In the genomic region with DNA sequence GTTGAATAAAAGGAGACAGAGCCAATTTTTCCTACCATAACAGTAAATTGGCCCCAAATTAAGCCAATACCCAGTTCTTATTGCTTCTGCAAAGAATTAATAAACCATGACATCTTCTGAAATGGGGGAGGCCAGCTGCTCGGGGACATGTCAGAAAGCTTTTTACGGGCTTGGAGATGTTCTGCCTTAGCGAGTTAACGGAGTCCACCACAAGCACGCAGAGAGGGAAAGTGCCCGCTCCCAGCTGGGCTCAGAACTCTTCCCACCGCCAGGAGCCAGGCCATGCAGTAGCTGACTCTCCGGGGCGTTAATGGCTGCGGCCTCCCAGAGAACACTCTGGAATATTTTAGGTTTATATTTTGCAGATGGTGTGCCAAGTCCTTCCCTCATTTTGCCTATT, we compare ENCODE assay signal across 19 mouse cellular contexts.
DNase-seq lines count a peak whose midpoint lies in the region; ATAC-seq lines count a peak whose summit lies in the region.
"Had no signal": no experiment of that assay in that cellular context is flagged by ENCODE, and none has a peak within 500 bp of the region (broad histone marks: within the 10 kb centered on the region; RNA-seq: fewer than 3 reads in every experiment).

No protein-coding gene starts in this region.

- no peaks in the 10 kb centered on the region for H3K36me3 ChIP-seq in hindbrain, embryonic 11.5 days (ENCODE audit: control insufficient read depth, insufficient read depth, low read length)
- H3K36me3 ChIP-seq in hindbrain, embryonic 10.5 days, result no peaks in the 10 kb centered on the region
- no peaks in the 10 kb centered on the region for H3K36me3 ChIP-seq in embryonic facial prominence, embryonic 12.5 days
- H3K36me3 ChIP-seq in hindbrain, embryonic 16.5 days (ENCODE audit: control insufficient read depth, insufficient read depth, low read length), result no peaks in the 10 kb centered on the region
- no peaks in the 10 kb centered on the region for H3K36me3 ChIP-seq in neural tube, embryonic 14.5 days (ENCODE audit: control insufficient read depth, insufficient read depth, low read length)
- H3K36me3 ChIP-seq in heart, embryonic 11.5 days (ENCODE audit: control insufficient read depth, insufficient read depth, low read length), result no peaks in the 10 kb centered on the region
- H3K36me3 ChIP-seq in forebrain, embryonic 12.5 days (replicated peaks), result no peaks in the 10 kb centered on the region
- H3K36me3 ChIP-seq: midbrain, embryonic 13.5 days had no signal

- H3K4me2 ChIP-seq in hindbrain, embryonic 11.5 days (replicated peaks; ENCODE audit: low read depth, low read length), result no peak overlapping the region
- peak overlapping the region; percentile 19 for H3K4me2 ChIP-seq in embryonic facial prominence, embryonic 12.5 days (replicated peaks)
- no peak overlapping the region for H3K4me2 ChIP-seq in hindbrain, embryonic 16.5 days (ENCODE audit: low read length)
- H3K4me2 ChIP-seq in neural tube, embryonic 14.5 days (ENCODE audit: low read depth, low read length), result no peak overlapping the region
- no peak overlapping the region for H3K4me2 ChIP-seq in heart, embryonic 11.5 days
- H3K4me2 ChIP-seq in forebrain, embryonic 12.5 days, result no peak overlapping the region
- H3K4me2 ChIP-seq: forebrain, embryonic 13.5 days; midbrain, embryonic 13.5 days had no signal

- H3K4me1 ChIP-seq in hindbrain, embryonic 11.5 days (replicated peaks; ENCODE audit: control insufficient read depth, insufficient read depth, low read length), result no peaks in the 10 kb centered on the region
- H3K4me1 ChIP-seq in hindbrain, embryonic 10.5 days (replicated peaks), result no peaks in the 10 kb centered on the region
- peaks cover 25% of the 10 kb centered on the region for H3K4me1 ChIP-seq in embryonic facial prominence, embryonic 12.5 days
- no peaks in the 10 kb centered on the region; the same call in 1 of the 2 replicates for H3K4me1 ChIP-seq in hindbrain, embryonic 16.5 days (ENCODE audit: control insufficient read depth, insufficient read depth, low read depth, low read length)
- no peaks in the 10 kb centered on the region for H3K4me1 ChIP-seq in neural tube, embryonic 14.5 days (ENCODE audit: control insufficient read depth, insufficient read depth, low read length)
- no peaks in the 10 kb centered on the region for H3K4me1 ChIP-seq in heart, embryonic 11.5 days (ENCODE audit: control insufficient read depth, insufficient read depth, low read length)
- no peaks in the 10 kb centered on the region for H3K4me1 ChIP-seq in forebrain, embryonic 12.5 days
- H3K4me1 ChIP-seq: forebrain, embryonic 13.5 days had no signal

- no peaks in the 10 kb centered on the region for H3K9me3 ChIP-seq in hindbrain, embryonic 11.5 days (ENCODE audit: control insufficient read depth, low read length)
- no peaks in the 10 kb centered on the region for H3K9me3 ChIP-seq in hindbrain, embryonic 10.5 days
- H3K9me3 ChIP-seq in embryonic facial prominence, embryonic 12.5 days, result no peaks in the 10 kb centered on the region
- no peaks in the 10 kb centered on the region for H3K9me3 ChIP-seq in hindbrain, embryonic 16.5 days (ENCODE audit: control insufficient read depth, low read length)
- H3K9me3 ChIP-seq in neural tube, embryonic 14.5 days (ENCODE audit: control insufficient read depth, low read length), result no peaks in the 10 kb centered on the region
- H3K9me3 ChIP-seq in heart, embryonic 11.5 days (replicated peaks; ENCODE audit: control insufficient read depth, low read length), result no peaks in the 10 kb centered on the region
- H3K9me3 ChIP-seq in forebrain, embryonic 12.5 days, result no peaks in the 10 kb centered on the region
- H3K9me3 ChIP-seq: forebrain, embryonic 13.5 days; midbrain, embryonic 13.5 days had no signal

- WGBS in hindbrain, embryonic 11.5 days, result 75% methylated on average over 10 of the region's 10 CpGs
- 74% methylated on average over 10 of the region's 10 CpGs for WGBS in hindbrain, embryonic 10.5 days
- 24% methylated on average over 10 of the region's 10 CpGs for WGBS in embryonic facial prominence, embryonic 12.5 days
- 52% methylated on average over 10 of the region's 10 CpGs for WGBS in hindbrain, embryonic 16.5 days
- 33% methylated on average over 10 of the region's 10 CpGs for WGBS in neural tube, embryonic 14.5 days
- WGBS in heart, embryonic 11.5 days (ENCODE audit: insufficient replicate concordance), result 82% methylated on average over 10 of the region's 10 CpGs
- 77% methylated on average over 10 of the region's 10 CpGs for WGBS in forebrain, embryonic 12.5 days

- DNase-seq in hindbrain, embryonic 11.5 days (ENCODE audit: low spot score), result peak; percentile 6
- DNase-seq in hindbrain, embryonic 10.5 days (ENCODE audit: low spot score), result no peak
- DNase-seq in urinary bladder, adult 18-20 months (ENCODE audit: low spot score in 2 of 2), result no peak
- DNase-seq: adrenal gland, adult 2 months; cerebellum, adult 11 months; cerebellum, postnatal 36 days; heart, postnatal 4 days; kidney, postnatal 10 days; right cerebral cortex, postnatal 4 days; thymus, postnatal 36 days had no signal

- no peak for ATAC-seq in hindbrain, embryonic 11.5 days (ENCODE audit: low FRiP score)
- ATAC-seq in embryonic facial prominence, embryonic 12.5 days (ENCODE audit: insufficient number of reproducible peaks, insufficient read depth, low FRiP score, low TSS enrichment), result no peak
- peak; percentile 60 for ATAC-seq in hindbrain, embryonic 16.5 days
- peak; percentile 47; the same call in 1 of the 2 replicates for ATAC-seq in neural tube, embryonic 14.5 days (ENCODE audit: low read depth)
- ATAC-seq in heart, embryonic 11.5 days (replicated peaks; ENCODE audit: insufficient number of reproducible peaks, low FRiP score, low TSS enrichment), result no peak
- ATAC-seq in forebrain, embryonic 12.5 days (ENCODE audit: low FRiP score), result no peak
- ATAC-seq: forebrain, embryonic 13.5 days; intestine, postnatal 0 days; midbrain, embryonic 13.5 days had no signal

- no peaks in the 10 kb centered on the region for H3K27me3 ChIP-seq in hindbrain, embryonic 11.5 days (ENCODE audit: control insufficient read depth, insufficient read depth, low read length)
- no peaks in the 10 kb centered on the region for H3K27me3 ChIP-seq in hindbrain, embryonic 10.5 days (ENCODE audit: insufficient read depth, poor library complexity, severe bottlenecking)
- H3K27me3 ChIP-seq in embryonic facial prominence, embryonic 12.5 days, result no peaks in the 10 kb centered on the region
- no peaks in the 10 kb centered on the region for H3K27me3 ChIP-seq in hindbrain, embryonic 16.5 days (replicated peaks; ENCODE audit: control insufficient read depth, insufficient read depth, low read length)
- H3K27me3 ChIP-seq in neural tube, embryonic 14.5 days (ENCODE audit: control insufficient read depth, insufficient read depth, low read length), result no peaks in the 10 kb centered on the region
- no peaks in the 10 kb centered on the region for H3K27me3 ChIP-seq in heart, embryonic 11.5 days (ENCODE audit: control insufficient read depth, insufficient read depth, low read length)
- H3K27me3 ChIP-seq in forebrain, embryonic 12.5 days, result no peaks in the 10 kb centered on the region
- H3K27me3 ChIP-seq: forebrain, embryonic 13.5 days; midbrain, embryonic 13.5 days had no signal

- H3K27ac ChIP-seq in hindbrain, embryonic 11.5 days (ENCODE audit: low read depth, low read length), result no peak overlapping the region
- no peak overlapping the region for H3K27ac ChIP-seq in hindbrain, embryonic 10.5 days
- H3K27ac ChIP-seq in embryonic facial prominence, embryonic 12.5 days, result peak overlapping the region; percentile 41
- no peak overlapping the region for H3K27ac ChIP-seq in hindbrain, embryonic 16.5 days (ENCODE audit: low read depth, low read length)
- H3K27ac ChIP-seq in neural tube, embryonic 14.5 days (ENCODE audit: low read depth, low read length), result no peak overlapping the region; the same call in 1 of the 2 replicates
- H3K27ac ChIP-seq in heart, embryonic 11.5 days (ENCODE audit: low read depth, low read length), result no peak overlapping the region
- H3K27ac ChIP-seq in forebrain, embryonic 12.5 days, result no peak overlapping the region
- H3K27ac ChIP-seq: forebrain, embryonic 13.5 days; liver, embryonic 14.5 days; midbrain, embryonic 13.5 days had no signal

- H3K4me3 ChIP-seq in hindbrain, embryonic 11.5 days (ENCODE audit: low read depth, low read length), result no peak overlapping the region
- no peak overlapping the region for H3K4me3 ChIP-seq in hindbrain, embryonic 10.5 days
- H3K4me3 ChIP-seq in embryonic facial prominence, embryonic 12.5 days, result no peak overlapping the region
- no peak overlapping the region for H3K4me3 ChIP-seq in hindbrain, embryonic 16.5 days (ENCODE audit: low read length)
- no peak overlapping the region for H3K4me3 ChIP-seq in neural tube, embryonic 14.5 days (ENCODE audit: low read depth, low read length)
- H3K4me3 ChIP-seq in heart, embryonic 11.5 days (ENCODE audit: low read depth, low read length), result no peak overlapping the region
- H3K4me3 ChIP-seq in forebrain, embryonic 12.5 days (replicated peaks), result no peak overlapping the region
- H3K4me3 ChIP-seq: forebrain, embryonic 13.5 days; midbrain, embryonic 13.5 days had no signal

- no peak overlapping the region for H3K9ac ChIP-seq in hindbrain, embryonic 11.5 days (ENCODE audit: low read depth, low read length)
- no peak overlapping the region for H3K9ac ChIP-seq in embryonic facial prominence, embryonic 12.5 days
- no peak overlapping the region for H3K9ac ChIP-seq in hindbrain, embryonic 16.5 days (ENCODE audit: low read depth, low read length)
- H3K9ac ChIP-seq in neural tube, embryonic 14.5 days (replicated peaks; ENCODE audit: low read depth, low read length), result no peak overlapping the region
- no peak overlapping the region for H3K9ac ChIP-seq in heart, embryonic 11.5 days (ENCODE audit: low read depth, low read length)
- no peak overlapping the region for H3K9ac ChIP-seq in forebrain, embryonic 12.5 days
- H3K9ac ChIP-seq: forebrain, embryonic 13.5 days; liver, embryonic 14.5 days; midbrain, embryonic 13.5 days had no signal

Comparison
In these comparisons a context has a peak if more than half of its experiments do, and no peak if none do; other contexts are left out.
1. ATAC-seq: peak in hindbrain, embryonic 16.5 days (single experiment) and neural tube, embryonic 14.5 days (single experiment); none in hindbrain, embryonic 11.5 days (single experiment), embryonic facial prominence, embryonic 12.5 days (single experiment), heart, embryonic 11.5 days (single experiment) and forebrain, embryonic 12.5 days (single experiment).